Mouse (Mus musculus) small intestine, adult 2 months (tissue): ENCODE measurements around the gene Gmfb.

Experiments used
- CTCF ChIP-seq: fragments of 200-500 bp; IDR thresholded peaks from 2 replicates; pipeline ENCODE4 v1.5.1; 2012; ENCODE audit warnings: low read depth, mild to moderate bottlenecking, control low read depth, inconsistent platforms, low read length, moderate library complexity, mixed read lengths; ENCODE audit not compliant: insufficient replicate concordance, insufficient read length; ENCODE audit errors: extremely low read depth
- POLR2A ChIP-seq: fragments of 200-500 bp; IDR thresholded peaks from 2 replicates; pipeline ENCODE4 v1.6.1; 2012; ENCODE audit warnings: low read depth, mild to moderate bottlenecking, control low read depth, inconsistent platforms, low read length, moderate library complexity

GRCm38 (mm10) chr14:46831295-46831694, 9.3 kb upstream of the Gmfb start:
- TF ChIP-seq CTCF = no peak
- no peak for TF ChIP-seq POLR2A
